Mouse (Mus musculus): Measurements from ENCODE around the gene Lats2.

GRCm38 (mm10) chr14:57658301-57658700, 99.9 kb downstream of the Lats2 start:
- TF ChIP-seq CHD2 (IDR thresholded peaks at IDR 0.05; ENCODE audit: low read depth, low read length): no peak
- no peak for TF ChIP-seq HCFC1 (IDR thresholded peaks at IDR 0.05; ENCODE audit: borderline replicate concordance, insufficient read depth, low read length)
